Mouse (Mus musculus): ENCODE results near the gene Acpp.

- TF ChIP-seq E2F4 (IDR thresholded peaks at IDR 0.05; ENCODE audit: insufficient replicate concordance, low read depth, low read length) (no peak), CTCF (conservative IDR thresholded peaks at IDR 0.05 in 1 of 2, IDR thresholded peaks at IDR 0.05 in 1 of 2; ENCODE audit: low read depth in 2 of 2, low read length in 2 of 2) (no peak), RCOR1 (conservative IDR thresholded peaks at IDR 0.05; ENCODE audit: low read depth, low read length) (no peak), POLR2A (IDR thresholded peaks at IDR 0.05; ENCODE audit: low read depth, low read length) (no peak), EP300 (IDR thresholded peaks at IDR 0.05; ENCODE audit: low read length) (no peak), MYC (IDR thresholded peaks at IDR 0.05; ENCODE audit: low read depth, low read length) (no peak), MAX (IDR thresholded peaks at IDR 0.05; ENCODE audit: low read length) (no peak), JUND (conservative IDR thresholded peaks at IDR 0.05; ENCODE audit: low read depth, low read length) (no peak), USF2 (conservative IDR thresholded peaks at IDR 0.05; ENCODE audit: low read depth, low read length) (no peak), KAT2A (IDR thresholded peaks at IDR 0.05; ENCODE audit: insufficient replicate concordance, low read length) (no peak), MAFK (IDR thresholded peaks at IDR 0.05; ENCODE audit: insufficient replicate concordance, low read length) (no peak)
These were observed 65.9 kb downstream of the Acpp start for GRCm38 (mm10) chr9:104271642-104272041.

Data from CH12.LX (cell line).